Mouse (Mus musculus) erythroblast, embryonic 14.5 days (primary cell): ENCODE measurements around the gene Cenpe.

Experiments used
- GATA1 ChIP-seq: IDR thresholded peaks from 2 replicates; pipeline ENCODE4 v1.6.1; 2012; ENCODE audit warnings: low read length, inconsistent platforms, mixed read lengths
- TAL1 ChIP-seq: IDR thresholded peaks from 3 replicates; pipeline ENCODE4 v1.6.1; 2012; ENCODE audit warnings: low read length, inconsistent platforms, mixed read lengths

DNA sequence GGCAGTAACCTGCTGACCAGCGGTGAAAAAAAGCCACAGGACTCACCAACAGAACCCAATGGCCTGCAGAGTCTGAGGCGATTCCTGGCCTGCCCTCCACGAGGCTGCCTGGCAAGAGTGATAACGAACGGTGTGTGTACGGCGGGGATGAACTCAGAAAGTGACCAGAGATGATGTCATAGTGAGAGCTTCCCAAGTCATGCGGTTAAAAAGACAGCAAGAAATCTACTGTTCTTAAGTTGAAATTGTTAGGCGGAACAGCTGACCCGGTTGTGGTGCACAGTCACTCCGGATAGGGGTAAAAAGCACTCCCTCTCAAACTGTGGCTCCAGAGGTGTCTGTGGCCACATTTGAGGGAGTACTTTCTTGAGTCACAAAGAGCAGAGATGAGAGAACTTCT is 106.0 kb downstream of the Cenpe start:
- TF ChIP-seq GATA1 (no peak), TAL1 (no peak)
